Mouse (Mus musculus) midbrain, embryonic 14.5 days (tissue): ENCODE data around the gene Mboat1. TPM values are rescaled to one million over a fixed set of nuclear protein-coding genes. Genes with fewer than 3 reads are reported as not detected.

Experiments used
- ATAC-seq: fragments of 200-750 bp; cut with Nextera tagmentation; 2 replicates; pipeline ENCODE4 v1.8.0; 2017; ENCODE audit warnings: moderate number of reproducible peaks, moderate library complexity; ENCODE audit not compliant: low FRiP score, low TSS enrichment
- DNase-seq: peaks from one replicate; pipeline ENCODE4 v3.0.0-alpha.2; 2015
- H3K27ac ChIP-seq: fragments of 300-500 bp; sonication (generic); replicated peaks from 2 replicates; pipeline ENCODE4 v1.5.1; 2014; ENCODE audit warnings: mild to moderate bottlenecking, low read depth, low read length, moderate library complexity
- H3K27me3 ChIP-seq: fragments of 300-500 bp; sonication (generic); 2 replicates; pipeline ENCODE4 v1.6.1; 2014; ENCODE audit warnings: low read length, control low read depth, mixed read lengths; ENCODE audit not compliant: control insufficient read depth, insufficient read depth
- H3K36me3 ChIP-seq: fragments of 300-500 bp; sonication (generic); 2 replicates; pipeline ENCODE4 v1.6.1; 2014; ENCODE audit warnings: low read length, control low read depth; ENCODE audit not compliant: control insufficient read depth, insufficient read depth
- H3K4me1 ChIP-seq: fragments of 300-500 bp; sonication (generic); 2 replicates; pipeline ENCODE4 v1.6.1; 2014; ENCODE audit warnings: mild to moderate bottlenecking, antibody characterized with exemption, low read length, control low read depth; ENCODE audit not compliant: control insufficient read depth, insufficient read depth
- H3K4me2 ChIP-seq: fragments of 300-500 bp; sonication (generic); 2 replicates; pipeline ENCODE4 v1.6.1; 2014; ENCODE audit warnings: mild to moderate bottlenecking, low read length, moderate library complexity
- H3K4me3 ChIP-seq: fragments of 300-500 bp; sonication (generic); replicated peaks from 2 replicates; pipeline ENCODE4 v1.5.1; 2014; ENCODE audit warnings: low read depth, low read length
- H3K9ac ChIP-seq: fragments of 300-500 bp; sonication (generic); replicated peaks from 2 replicates; pipeline ENCODE4 v1.6.1; 2014; ENCODE audit warnings: mild to moderate bottlenecking, low read length, moderate library complexity
- H3K9me3 ChIP-seq: fragments of 300-500 bp; sonication (generic); 2 replicates; pipeline ENCODE4 v1.6.1; 2016; ENCODE audit warnings: low read length, control low read depth, mixed read lengths; ENCODE audit not compliant: control insufficient read depth
- WGBS: fragments of 180-500 bp; shearing (Covaris S2); extraction: QIAGEN DNeasy Blood & Tissue Kit; methylation state at CpG from one replicate; pipeline ENCODE4 v1.1.7; 2014; 5-methylcytosine and 5-hydroxymethylcytosine counted together
- polyA plus RNA-seq: library from polyadenylated mRNA; unstranded; fragments of >200 nt; fragmentation: Nextera tagmentation; extraction: Ambion mirVana; gene quantifications from 2 replicates; pipeline ENCODE4 v1.2.1, GENCODE M21; 2014

Mboat1 gene
- polyA plus RNA-seq, 1 experiment from 2014 or later: 1.9 TPM

GRCm38 (mm10) chr13:30264303-30264702 is 128.0 kb downstream of the Mboat1 start:
- no peaks in the 10 kb centered on the region for H3K9me3 ChIP-seq
- DNase-seq (no peak), ATAC-seq (no peak)
- H3K27me3 ChIP-seq: no peaks in the 10 kb centered on the region
- H3K36me3 ChIP-seq: no peaks in the 10 kb centered on the region
- no peak overlapping the region for H3K4me2 ChIP-seq
- WGBS: 72% methylated on average over 12 of the region's 12 CpGs
- H3K4me1 ChIP-seq: no peaks in the 10 kb centered on the region
- no peak overlapping the region for H3K9ac ChIP-seq
- H3K27ac ChIP-seq: no peak overlapping the region
- H3K4me3 ChIP-seq: no peak overlapping the region

DNA sequence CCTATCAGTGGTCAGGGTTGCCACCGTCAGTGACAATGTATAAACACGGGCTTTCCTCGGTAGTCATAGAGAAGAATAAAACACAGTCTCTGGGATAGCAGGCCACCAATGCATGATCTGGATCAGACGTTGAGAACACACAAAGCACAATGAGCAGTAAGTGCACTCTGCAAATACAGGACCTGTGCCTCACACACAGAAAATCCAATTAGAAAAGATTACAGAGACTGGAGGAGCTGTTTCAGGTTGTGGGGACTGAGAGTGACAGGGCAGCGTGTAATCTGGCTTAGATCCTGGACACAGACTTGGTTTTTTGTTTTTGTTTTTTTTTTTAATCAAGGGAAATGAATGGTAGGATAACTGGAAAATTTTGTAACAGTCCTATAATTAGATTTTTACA is 128.5 kb downstream of the Mboat1 start:
- no peak overlapping the region for H3K27ac ChIP-seq
- no peaks in the 10 kb centered on the region for H3K9me3 ChIP-seq
- H3K9ac ChIP-seq: no peak overlapping the region
- H3K27me3 ChIP-seq: no peaks in the 10 kb centered on the region
- H3K4me2 ChIP-seq: no peak overlapping the region
- H3K36me3 ChIP-seq: no peaks in the 10 kb centered on the region
- DNase-seq (no peak), ATAC-seq (no peak)
- 61% methylated on average over 5 of the region's 5 CpGs for WGBS
- H3K4me3 ChIP-seq: no peak overlapping the region
- H3K4me1 ChIP-seq: no peaks in the 10 kb centered on the region

- no peak for DNase-seq
- H3K4me3 ChIP-seq: no peak overlapping the region
- WGBS: 90% methylated on average over 11 of the region's 11 CpGs
- H3K9ac ChIP-seq: no peak overlapping the region
- no peaks in the 10 kb centered on the region for H3K4me1 ChIP-seq
- H3K27me3 ChIP-seq: no peaks in the 10 kb centered on the region
- ATAC-seq: no peak
- no peaks in the 10 kb centered on the region for H3K36me3 ChIP-seq
- H3K27ac ChIP-seq: no peak overlapping the region
- no peaks in the 10 kb centered on the region for H3K9me3 ChIP-seq
- no peak overlapping the region for H3K4me2 ChIP-seq
Observed at GRCm38 (mm10) chr13:30266036-30266435, 129.7 kb downstream of the Mboat1 start.

DNA sequence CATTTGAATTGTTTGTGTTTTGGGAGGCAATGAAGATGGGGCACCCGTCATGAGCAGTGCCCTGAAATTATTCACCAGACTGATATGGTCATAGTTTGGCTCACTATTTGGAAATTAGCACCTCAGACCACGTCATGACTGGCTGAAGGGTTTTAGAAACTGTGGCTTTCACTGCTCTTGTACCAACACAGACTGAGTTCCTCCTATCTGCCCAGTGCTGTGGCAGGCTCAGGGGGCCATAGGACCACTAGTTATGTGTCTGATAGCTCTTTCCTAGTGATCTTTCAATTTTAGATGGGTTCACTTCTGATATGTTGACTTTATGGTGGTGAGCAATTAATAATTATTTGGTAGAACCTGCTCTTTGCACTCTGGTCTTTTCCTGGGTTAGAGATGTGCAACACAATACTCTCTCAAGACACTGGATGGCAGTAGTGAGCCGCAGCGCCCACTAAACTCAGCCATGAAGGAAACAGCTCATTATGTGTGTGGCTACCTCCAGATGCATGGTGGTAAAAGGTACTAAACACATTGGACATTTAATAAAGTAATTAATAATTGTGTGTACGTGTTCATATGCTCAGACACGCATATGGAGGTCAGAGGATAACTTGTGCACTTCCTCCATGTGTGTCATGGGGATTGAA is 135.9 kb downstream of the Mboat1 start:
- no peak overlapping the region for H3K27ac ChIP-seq
- no peaks in the 10 kb centered on the region for H3K4me1 ChIP-seq
- 18% methylated on average over 6 of the region's 6 CpGs for WGBS
- peak; percentile 64 for ATAC-seq
- no peaks in the 10 kb centered on the region for H3K36me3 ChIP-seq
- no peak overlapping the region for H3K4me3 ChIP-seq
- no peaks in the 10 kb centered on the region for H3K27me3 ChIP-seq
- H3K4me2 ChIP-seq: no peak overlapping the region
- peak; percentile 80 for DNase-seq
- no peak overlapping the region for H3K9ac ChIP-seq
- H3K9me3 ChIP-seq: no peaks in the 10 kb centered on the region

Other genes starting within 250 kb of the Mboat1 start
- 4.1 and 5.3 TPM in 2 replicates for gene E2f3, start 150.4 kb upstream of the Mboat1 start, polyA plus RNA-seq
- gene Agtr1a, start 200.0 kb downstream of the Mboat1 start, polyA plus RNA-seq: 0.45 and 0.78 TPM in 2 replicates